Mouse (Mus musculus): ENCODE measurements at regions not wholly inside any gene's neighbourhood (a gene's known extent, or its start where the extent isn't known, plus 50 kb on each side); places are given as distances from the start of the nearest gene placed in this dataset.
A peak's percentile ranks its signal among the peaks of the same experiment; 100 is the strongest.

DNA sequence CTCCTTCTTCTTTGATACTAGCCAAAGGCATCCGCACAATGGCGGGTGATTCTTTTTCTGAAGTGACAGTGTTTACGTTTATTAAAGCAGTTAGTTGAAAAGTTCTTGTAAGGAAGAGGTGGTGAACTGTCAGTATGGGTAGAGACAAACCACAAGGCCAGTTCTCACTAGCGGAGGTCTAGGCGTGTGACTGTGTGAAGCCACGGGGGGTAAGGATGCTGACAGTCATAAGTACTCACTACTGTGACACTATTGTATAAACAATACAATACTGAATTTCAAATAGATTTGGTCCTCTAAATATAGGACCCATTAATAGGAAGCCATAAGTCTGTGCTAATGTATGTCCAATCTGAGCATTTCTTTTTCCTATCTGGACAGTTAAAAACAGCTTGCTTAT is 161.9 kb downstream of the Cxcl12 start:
- ATAC-seq (ENCODE audit: low TSS enrichment), result no peak

DNA sequence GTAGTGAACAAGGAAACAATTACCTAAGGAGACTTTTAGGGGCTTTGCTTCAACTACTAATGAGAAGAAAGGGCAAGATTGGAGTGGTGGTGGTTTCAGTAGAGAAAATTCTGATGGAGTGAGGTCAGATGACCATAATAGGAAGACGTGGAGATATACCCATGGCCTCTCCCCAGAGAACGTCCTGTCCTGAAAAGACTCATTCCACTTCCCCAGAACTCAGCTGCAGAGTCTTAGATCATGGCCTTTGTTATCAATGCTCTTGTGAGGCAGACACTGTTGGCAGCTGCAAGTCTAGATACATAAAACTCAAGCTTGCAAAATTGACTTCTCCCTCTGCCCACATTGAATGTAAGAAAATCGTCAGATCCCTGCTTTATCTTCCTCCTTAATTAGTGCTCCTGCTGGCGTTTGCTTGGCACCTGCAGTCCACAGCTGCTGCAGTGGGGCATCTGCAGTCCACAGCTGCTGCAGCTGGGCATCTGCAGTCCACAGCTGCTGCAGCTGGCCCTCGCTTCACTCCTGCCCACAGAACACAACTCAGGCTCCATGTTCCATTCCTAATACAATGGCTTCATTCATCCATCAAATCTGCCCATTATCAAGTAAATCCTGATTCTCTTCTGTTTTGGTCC is 162.5 kb downstream of the Cxcl12 start:
- no peak for ATAC-seq (ENCODE audit: low TSS enrichment)

DNA sequence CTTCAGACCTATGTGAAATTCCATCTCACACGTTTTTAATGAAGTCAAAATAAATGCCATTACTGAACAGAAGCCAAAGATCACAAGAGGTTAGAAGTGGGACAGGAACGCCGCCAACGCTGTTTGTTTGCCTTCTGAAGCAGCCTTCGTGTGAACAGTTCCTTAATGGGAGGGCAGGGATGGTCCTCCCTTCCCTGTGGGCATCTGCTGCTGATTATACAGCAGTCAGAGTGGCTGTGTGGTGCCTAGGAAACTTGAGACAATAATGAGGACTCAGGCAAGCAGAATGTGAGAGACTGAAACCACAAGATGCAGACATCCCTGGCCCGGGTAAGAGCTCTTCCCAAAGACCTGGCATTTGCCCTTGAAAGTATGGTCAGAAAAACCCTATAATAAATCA is 164.3 kb downstream of the Cxcl12 start:
- no peak for ATAC-seq (ENCODE audit: low TSS enrichment)

DNA sequence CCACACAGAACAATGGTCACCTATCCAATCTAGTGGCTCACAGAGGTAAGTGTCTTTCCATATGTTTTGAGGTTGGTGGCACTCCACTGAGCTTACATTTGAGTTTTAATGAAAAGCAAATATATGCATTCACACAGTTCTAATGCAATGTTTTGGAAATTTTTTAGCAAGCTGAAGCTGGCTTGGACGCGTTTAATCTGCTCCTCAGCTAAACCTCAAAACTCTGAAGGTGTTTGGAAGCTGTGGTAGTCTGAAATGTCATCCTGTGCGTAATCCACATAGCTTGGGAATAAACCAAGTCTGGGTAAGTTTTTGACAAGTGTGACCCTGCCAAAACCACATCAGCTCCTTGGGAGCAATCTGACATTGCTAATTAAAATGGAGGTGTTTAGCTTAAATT is 173.8 kb downstream of the Cxcl12 start:
- ATAC-seq (ENCODE audit: low TSS enrichment), result peak; percentile 87

DNA sequence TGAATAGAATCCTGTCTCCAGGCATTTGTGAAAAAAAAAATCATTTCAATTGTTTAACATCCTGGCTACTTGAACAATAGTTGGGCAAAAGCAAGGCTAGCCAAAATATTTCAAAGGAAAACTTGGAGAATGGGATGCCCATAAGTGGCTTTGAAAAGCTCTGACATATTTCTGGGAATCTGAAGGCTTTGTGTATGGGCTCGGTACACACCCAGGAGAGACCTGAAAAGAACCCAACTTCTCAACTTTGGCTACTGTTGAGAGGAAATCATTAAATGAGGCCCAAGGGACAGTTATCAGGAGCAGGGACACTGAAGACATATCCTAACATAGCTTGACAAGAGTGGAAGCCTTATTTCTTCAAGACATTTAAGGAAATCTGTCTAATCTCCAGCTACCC is 179.0 kb downstream of the Cxcl12 start:
- no peak for ATAC-seq (ENCODE audit: low TSS enrichment)

DNA sequence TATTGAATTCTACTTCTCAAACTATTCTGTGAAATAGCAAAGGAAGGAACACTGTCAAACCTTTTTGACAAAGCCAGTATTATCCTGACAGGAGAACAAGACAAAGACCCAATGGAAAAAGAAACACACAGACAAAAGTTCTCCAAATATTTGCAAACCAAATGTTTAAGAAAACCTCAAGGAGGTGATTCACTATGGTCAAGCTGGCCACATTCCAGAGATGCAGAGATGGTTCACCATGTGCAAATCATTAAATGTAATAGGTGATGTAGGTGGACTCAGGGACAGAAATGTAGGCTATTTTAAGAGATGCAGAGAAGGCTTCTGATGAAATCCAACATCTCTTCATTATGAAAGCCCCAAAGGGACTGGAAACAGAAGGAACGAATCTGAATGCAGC is 183.5 kb downstream of the Cxcl12 start:
- no peak for ATAC-seq (ENCODE audit: low TSS enrichment)

DNA sequence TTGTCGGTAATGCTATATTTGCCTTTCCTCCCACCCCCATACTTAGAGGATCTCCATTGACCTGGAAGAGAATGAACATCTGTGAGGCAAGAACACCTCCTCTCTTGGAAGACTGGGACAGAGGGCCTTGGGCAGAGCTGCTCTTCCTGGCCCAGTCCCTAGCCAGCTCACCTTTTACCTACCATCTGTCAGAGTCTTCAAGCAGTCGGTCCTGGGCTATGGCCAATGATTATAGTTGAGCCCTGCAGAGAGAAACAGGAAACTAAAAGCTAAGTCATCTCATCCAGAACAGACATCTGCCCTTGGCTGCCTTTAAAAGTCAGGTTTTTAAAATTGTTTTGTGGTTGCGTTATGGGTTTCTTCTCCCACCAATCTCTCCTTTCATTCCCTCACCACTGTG is 184.8 kb downstream of the Cxcl12 start:
- ATAC-seq (ENCODE audit: low TSS enrichment), result no peak

DNA sequence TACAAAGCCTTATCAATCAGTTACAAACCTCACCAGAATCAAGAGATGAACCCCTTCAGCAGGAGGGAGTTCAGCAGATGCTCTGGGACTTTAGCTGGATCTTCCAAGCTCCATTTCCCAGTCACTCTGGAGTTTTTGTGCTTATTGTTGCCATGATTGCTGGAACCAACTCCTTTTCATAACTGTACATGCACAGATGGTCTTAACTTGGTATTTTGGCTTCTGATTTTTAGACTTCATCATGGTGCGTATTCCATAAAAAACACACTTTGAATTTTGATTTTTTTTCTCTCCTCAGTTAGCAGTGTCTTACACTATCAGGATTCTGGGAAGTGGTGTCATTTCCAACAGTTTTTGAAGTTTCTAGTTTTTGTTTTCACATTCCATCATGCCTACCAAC is 187.8 kb downstream of the Cxcl12 start:
- ATAC-seq (ENCODE audit: low TSS enrichment), result peak; percentile 70

DNA sequence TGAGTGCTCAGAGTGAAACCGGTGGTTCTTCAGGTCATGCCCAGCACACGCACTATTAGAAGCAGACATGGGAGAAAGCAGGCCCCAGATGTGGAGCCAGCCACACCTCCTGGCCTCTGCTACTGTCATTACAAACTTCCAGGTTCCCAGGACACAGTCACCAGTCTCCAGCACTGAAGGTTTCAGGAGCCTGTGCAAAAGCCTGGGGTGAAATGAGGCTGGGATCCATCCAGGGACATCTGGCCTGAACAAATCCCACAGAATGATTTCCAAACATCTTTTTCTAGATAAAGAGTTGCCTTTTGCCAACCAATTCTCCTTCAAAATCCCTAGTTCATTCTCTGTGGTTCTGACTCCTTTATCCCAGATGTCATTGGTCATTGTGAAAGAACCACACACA is 191.1 kb downstream of the Cxcl12 start:
- ATAC-seq (ENCODE audit: low TSS enrichment), result no peak

DNA sequence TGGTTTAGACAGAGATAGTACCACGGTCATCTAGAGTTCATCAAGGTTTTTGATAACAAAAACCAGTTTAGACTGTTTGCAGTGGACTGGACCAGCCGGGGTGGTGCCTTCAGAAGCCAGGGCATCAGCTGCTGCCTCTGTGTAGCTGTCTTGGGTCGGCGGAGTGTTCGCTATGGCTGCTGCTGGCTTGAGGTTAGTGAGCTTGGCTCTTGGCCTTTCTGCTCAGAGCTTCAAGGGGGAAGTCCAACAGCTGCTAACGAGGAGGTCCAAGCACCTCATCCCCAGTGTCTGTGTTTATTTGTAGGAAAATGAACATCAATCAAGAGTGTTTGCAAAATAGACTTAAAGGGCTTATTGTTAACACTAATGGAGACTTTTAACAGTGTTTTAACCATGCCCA is 198.2 kb downstream of the Cxcl12 start:
- no peak for ATAC-seq (ENCODE audit: low TSS enrichment)

DNA sequence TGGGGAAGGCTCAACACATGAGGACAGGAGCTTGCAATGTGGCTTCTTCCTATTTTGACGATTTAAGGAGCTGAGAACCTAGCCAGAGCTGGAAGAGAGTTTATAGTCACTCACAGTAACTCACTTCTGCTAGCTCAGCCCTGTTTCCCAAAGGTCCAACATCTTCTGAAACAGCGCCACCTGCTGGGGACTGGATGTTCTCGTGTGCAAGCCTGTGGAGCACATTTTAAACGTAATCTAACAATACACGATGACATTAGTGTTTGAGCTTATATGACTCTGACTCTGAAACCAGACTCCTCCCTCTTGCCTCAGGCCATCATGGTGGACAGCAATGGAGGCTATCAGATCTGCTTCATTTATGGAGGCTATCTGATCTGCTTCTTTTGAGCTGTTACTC is 207.7 kb downstream of the Cxcl12 start:
- no peak for ATAC-seq (ENCODE audit: low TSS enrichment)

DNA sequence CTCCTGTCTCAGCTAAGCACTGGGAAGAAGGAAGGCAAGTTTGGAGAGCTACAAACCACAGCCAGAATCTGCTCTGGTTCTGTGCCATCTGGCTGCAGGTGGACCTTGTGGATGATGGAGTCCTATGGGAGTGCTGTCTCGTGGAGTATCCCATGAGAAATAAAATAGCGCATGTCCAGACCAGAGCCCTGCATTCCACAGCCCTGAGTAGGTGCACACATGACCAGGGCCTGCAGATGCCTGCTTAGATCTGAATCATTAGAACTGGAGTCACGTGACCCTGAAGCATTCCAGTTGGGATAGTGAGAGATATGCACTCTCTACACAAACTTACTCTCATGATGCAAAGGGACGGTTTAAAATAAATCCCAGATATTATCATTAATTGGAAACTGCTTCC is 211.6 kb downstream of the Cxcl12 start:
- no peak for ATAC-seq (ENCODE audit: low TSS enrichment)

DNA sequence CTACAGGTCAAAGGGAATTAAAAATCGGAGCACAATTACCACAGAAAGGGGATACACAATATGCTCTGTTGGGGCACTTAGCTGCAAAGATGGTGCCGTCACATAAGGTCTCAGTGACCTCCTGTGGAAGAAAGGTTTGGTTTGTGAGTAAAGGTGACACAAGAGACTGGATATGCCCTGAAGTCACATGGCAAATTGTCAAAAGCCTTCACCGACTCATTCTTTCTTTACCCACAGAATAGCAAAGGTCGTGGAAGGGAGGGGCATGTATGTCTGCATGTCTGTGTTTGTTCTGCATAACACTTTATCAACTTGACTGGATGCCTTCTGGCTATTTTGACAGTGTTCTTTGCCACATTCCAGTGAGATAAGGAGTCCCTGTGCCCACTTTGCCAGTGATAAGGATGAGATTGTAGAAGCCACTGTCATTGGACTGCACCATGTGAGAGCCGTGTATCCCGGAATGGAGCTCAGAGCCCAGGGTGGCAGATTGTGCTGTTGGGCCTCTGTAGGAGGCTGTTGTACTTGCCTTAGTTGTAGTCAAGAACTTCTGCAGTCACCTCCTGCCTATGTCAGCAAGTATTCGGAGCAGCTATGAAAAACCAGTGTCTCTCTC is 222.0 kb downstream of the Cxcl12 start:
- no peak for ATAC-seq (ENCODE audit: low TSS enrichment)

DNA sequence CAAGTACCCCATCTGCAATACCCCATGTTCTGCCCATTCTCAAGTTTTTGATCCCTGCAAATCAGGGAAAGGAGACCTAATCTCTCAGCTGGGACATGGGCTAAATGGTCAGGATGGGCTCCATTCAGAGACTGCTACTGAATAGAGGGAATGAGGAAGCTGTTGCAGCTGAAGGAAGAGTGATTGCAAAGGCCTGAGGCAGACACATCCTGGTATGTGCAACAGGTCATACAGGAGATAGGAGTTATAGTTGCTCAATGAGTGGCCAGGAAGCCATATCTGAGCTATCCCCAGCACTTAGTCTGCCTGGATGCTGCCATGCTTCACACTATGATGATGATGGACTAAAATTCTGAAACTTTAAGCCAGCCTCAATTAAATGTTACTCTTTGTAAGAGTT is 225.1 kb downstream of the Cxcl12 start:
- no peak for ATAC-seq (ENCODE audit: low TSS enrichment)

DNA sequence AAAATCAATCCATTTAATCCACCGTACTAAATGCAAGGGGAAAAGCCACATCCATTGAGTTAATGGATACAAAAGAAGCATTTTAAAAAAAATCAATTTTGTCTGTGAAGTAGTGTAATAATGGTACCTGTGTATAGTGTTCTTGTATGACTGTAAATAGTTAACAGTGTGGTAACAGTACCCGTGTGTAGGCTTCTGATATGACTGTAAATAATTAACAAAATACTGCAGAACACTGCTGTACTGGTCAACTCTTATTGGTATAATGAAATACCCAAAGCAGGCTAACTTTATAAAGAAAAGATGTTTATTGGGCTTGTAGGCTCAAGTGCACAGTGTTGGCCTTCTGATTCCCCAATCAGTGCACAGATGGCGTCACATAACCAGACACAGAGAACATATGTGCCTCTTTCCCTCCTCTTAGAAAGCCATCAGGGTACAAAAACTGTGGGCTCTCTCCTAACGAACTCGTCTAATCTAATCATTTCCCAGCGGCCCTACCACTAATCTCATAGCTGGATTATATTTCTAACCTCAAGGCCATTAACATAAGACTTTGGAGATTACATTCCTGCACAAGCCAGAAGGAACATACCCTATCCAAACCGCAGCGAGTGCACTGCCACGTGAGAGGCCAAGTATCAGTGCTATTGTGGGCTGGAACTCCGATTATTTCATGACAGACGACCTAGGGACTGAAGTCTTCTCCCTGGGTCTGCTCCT is 237.4 kb downstream of the Cxcl12 start:
- no peak for ATAC-seq (ENCODE audit: low TSS enrichment)

DNA sequence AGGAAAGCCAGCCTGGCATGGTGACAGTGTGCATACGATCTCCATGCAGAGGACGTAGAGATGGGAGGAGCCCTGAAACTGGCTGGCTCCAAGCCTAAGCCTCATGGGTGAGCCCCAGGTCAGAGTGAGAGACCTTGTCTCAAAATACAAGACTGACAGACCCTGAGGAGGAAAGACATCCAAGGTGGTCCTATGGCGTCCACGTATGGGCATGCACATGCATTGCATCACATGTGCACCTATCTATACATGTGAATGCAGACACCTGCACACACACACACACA is 237.9 kb downstream of the Cxcl12 start:
- ATAC-seq (ENCODE audit: low TSS enrichment), result no peak

DNA sequence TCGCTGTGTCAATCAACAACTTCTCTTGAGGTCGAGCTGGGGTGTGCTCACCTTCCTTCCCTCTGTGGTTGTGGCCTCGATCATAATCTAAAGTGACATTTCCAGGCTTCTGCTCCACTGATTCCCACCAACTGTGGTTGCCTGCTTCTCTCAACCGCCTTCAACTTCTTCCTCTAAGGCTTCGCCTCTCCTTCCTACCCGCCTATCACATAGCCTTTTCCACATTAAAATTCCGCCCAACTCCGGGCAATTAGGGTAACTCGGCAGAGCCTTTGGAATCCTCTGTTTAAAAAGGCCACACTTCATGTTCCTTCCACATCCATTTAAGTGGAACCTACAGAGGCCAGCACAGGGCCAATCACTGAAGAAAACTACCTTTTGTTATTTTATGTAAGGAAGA is 238.4 kb downstream of the Cxcl12 start:
- ATAC-seq (ENCODE audit: low TSS enrichment), result no peak

DNA sequence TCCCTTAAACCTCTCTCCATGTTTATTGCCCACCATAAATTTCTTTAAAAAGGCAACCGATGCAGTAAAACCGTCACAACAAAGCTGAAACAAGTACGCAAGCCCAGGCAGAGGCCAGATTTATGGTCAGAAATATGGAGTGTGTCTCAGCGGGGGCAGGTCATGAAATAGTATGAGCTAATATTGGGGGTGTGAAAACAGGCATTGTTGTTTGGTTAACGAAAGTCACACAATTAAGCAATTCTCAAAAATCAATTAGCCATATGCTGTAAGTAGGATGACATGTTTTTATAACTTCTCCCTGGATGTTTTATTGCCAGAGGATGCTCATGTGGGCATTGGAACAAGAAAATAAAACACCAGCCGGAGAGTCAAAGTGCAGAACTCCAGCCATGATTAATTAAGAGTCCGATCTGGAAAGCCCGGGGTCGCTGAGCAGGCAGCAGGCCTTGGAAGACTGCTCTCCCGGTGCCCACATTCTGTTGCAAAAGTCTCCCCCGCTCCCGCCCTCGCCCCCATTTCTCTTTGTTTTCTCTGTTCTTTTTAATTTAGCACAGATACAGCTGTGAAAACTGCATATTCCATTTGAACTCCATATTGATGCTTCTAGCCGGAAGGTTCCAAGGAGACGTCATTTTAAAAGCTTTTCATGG is 239.0 kb downstream of the Cxcl12 start:
- ATAC-seq (ENCODE audit: low TSS enrichment), result no peak

DNA sequence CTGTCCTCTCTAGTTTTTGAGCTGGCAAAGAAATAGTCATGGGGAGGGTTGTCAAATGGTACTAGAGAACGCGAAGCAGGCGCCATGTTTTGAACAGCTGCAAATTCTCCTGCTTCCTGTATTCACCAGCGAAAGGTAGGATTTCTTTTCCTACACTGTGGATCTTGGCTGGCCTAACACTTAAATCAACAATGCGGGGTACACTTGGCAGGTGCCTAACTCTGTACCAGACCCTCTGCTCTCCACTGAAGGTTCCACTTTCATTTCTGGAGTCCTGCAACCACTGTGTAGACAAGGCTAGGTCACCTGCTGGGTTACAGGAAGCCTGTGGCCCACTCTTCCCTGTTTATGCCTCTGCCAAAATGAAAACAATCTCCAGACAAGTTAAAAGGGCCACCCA is 239.6 kb downstream of the Cxcl12 start:
- no peak for ATAC-seq (ENCODE audit: low TSS enrichment)

DNA sequence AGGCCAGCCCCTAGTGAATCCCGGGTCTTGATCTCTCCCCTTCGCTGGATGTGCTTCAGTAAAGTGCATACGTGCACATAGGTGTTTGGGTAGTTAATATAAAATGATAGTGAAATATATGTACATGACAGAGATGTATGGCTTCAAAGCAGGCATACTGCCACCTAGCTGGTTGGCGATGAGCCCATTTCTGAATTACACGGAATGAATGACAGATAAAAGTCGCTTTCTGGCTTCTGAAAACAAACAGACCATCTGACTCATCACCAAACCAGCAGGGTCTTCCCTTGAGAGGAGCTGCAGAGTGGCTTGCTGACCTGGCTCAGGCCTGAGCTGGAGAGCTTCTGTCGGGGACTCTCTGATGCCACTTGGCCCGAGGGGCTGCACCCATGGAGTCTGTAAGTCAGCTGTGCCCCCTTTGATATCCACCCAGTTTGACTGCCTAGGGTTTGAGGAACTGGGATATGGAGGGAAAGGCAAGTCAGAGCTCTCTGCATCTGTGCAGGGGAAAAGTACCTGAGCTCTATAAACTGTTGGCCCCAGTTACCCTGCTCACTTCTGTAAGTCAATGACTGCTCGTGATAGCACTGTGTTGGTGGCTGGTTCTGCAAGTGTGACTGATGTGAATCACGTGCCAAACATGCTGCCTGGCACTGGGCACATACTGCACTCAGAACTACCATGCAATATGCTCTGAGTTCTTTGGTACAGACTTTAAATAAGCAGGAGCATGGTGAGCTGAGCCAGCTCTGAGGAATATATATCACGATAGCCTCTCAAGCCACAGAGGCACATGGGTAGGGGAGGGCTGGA is 240.8 kb downstream of the Cxcl12 start:
- ATAC-seq (ENCODE audit: low TSS enrichment), result no peak

DNA sequence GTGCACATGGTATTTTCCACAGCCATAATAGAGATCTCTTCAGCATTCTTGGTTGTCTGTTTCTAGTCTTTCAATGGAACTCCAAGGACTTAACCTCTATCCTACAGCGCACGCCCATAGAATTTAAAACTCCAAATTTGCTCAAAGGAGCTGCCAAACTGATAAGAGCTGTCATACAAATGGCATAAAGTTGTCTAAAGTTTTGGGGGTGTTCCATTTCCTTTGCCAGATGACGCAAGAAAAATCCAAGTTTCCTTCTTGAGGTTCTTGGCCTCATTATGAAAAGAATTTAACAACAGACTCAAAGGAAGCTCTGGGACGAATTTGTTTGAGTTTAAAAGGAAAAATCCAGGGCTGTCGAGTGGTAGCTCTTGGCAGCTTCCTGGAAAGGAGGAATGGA is 246.6 kb downstream of the Cxcl12 start:
- ATAC-seq (ENCODE audit: low TSS enrichment), result no peak

DNA sequence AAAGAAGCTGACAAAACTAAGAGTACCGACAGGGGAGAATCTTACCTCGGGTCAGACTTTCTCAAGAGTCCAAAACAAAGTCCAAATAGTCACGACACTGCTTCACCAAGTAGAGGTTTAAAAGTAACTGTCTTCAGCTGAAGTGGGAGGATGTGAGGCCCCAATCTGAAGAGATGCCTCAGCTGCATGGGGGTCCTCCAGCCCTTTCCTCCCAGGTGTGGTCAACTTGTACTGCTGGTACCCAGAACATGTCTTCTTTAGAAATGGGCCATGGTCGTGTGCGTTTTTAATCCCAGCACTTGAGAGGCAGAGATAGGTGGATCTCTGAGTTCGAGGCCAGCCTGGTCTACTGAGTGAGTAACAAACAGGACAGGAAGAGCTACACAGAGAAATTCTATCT is 247.6 kb downstream of the Cxcl12 start:
- ATAC-seq (ENCODE audit: low TSS enrichment), result no peak

Measured in frontal cortex, adult (tissue).